Mouse (Mus musculus) heart, embryonic 10.5 days (tissue): Measurements from ENCODE around the gene Ddx51. TPM values are rescaled to one million over a fixed set of nuclear protein-coding genes. Genes with fewer than 3 reads are reported as not detected.

Experiments
- DNase-seq: peaks from one replicate; pipeline ENCODE4 v3.0.0-alpha.2; 2017; ENCODE audit warnings: low spot score
- H3K27ac ChIP-seq: fragments of 300-500 bp; sonication (generic); 2 replicates; pipeline ENCODE4 v1.5.1; 2016; ENCODE audit warnings: mild to moderate bottlenecking
- H3K27me3 ChIP-seq: fragments of 300-500 bp; sonication (generic); 2 replicates; pipeline ENCODE4 v1.6.1; 2016; ENCODE audit warnings: mild to moderate bottlenecking; ENCODE audit not compliant: poor library complexity, insufficient read depth, severe bottlenecking
- H3K36me3 ChIP-seq: fragments of 300-500 bp; sonication (generic); 2 replicates; pipeline ENCODE4 v1.6.1; 2016; ENCODE audit warnings: mild to moderate bottlenecking, moderate library complexity
- H3K4me1 ChIP-seq: fragments of 300-500 bp; sonication (generic); 2 replicates; pipeline ENCODE4 v1.6.1; 2016; ENCODE audit warnings: mild to moderate bottlenecking
- H3K4me3 ChIP-seq: fragments of 300-500 bp; sonication (generic); 2 replicates; pipeline ENCODE4 v1.5.1; 2016; ENCODE audit warnings: mild to moderate bottlenecking, moderate library complexity
- H3K9me3 ChIP-seq: fragments of 300-500 bp; sonication (generic); 2 replicates; pipeline ENCODE4 v1.6.1; 2016; ENCODE audit warnings: mild to moderate bottlenecking, moderate library complexity
- WGBS: fragments of 180-500 bp; shearing (Covaris S2); methylation state at CpG from one replicate; pipeline ENCODE4 v1.1.7; 2016; 5-methylcytosine and 5-hydroxymethylcytosine counted together
- polyA plus RNA-seq: library from polyadenylated mRNA; unstranded; fragments of >200 nt; fragmentation: Nextera tagmentation; extraction: Ambion mirVana; gene quantifications from 2 replicates; pipeline ENCODE4 v1.2.1, GENCODE M21; 2016

The Ddx51 gene
- polyA plus RNA-seq: 21.2 and 33.9 TPM in 2 replicates

DNA sequence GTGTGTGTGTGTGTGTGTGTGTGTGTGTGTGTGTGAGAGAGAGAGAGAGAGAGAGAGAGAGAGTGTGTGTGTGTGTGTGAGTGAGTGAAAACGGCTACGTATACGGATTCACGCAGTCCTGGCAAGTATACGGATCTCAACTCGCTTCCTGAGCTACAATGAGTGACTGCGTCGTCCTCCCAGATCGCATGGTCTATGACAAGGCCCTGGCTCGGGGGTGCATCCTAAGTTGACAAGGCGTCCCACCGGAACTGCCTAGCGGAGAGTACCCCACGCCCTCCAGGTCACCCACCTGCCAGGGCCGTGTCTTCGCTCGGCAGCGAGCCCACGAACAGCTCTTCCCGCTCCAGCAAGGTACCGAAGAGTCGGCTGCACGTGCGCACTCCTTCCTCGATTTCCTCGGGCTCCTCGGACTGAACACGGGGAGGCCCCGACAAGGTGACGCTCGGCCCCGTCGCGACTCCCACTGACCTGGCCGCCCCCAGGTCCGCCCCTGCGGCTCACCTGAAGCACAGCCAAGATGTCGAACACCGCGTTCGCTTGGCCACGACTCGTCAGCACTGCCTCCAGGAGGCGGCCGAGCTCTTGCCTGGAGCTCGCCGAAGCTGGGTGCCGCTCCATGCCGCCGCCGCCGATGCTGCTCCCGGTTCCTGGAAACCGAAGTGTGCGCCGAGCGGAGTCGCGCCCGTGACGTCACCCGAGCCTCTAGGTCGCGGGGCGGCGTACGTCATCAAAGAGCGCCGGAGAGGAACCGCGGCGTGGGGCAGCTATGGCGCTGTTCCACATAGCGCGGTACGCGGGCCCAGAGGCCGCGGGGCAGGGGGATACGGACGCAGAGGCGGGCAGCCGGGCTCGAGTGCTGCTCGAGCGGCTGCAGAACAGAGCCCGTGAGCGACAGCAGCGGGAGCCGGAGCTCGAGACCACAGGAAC, at the start of gene Ddx51, which contains the start of gene Noc4l:
Ddx51 (plus strand) TSS at position 733 of the 930 bp plus-strand sequence.
Noc4l (minus strand) TSS at position 699 of the 930 bp plus-strand sequence.
- Histone ChIP-seq H3K4me1 (peaks cover 20% of the 10 kb centered on the region), H3K9me3 (no peaks in the 10 kb centered on the region), H3K27ac (peak within 1 kb of the TSS; percentile 86), H3K27me3 (no peaks in the 10 kb centered on the region), H3K36me3 (peaks cover 78% of the 10 kb centered on the region), H3K4me3 (peak within 1 kb of the TSS; percentile 84)
- under 1% methylated on average over 91 of the region's 91 CpGs for whole genome bisulfite sequencing
- peak; percentile 96 for DNase-seq

GRCm38 (mm10) chr5:110604311-110604710, 48.9 kb upstream of the Ddx51 start:
- Histone ChIP-seq H3K9me3 (no peaks in the 10 kb centered on the region), H3K4me3 (no peak overlapping the region), H3K27me3 (peaks cover 31% of the 10 kb centered on the region; the same call in 1 of the 2 replicates), H3K27ac (no peak overlapping the region), H3K36me3 (no peaks in the 10 kb centered on the region), H3K4me1 (0 out of 2 replicates have a peak, but pooled peaks cover 2% of the 10 kb centered on the region)
- no peak for DNase-seq
- 82% methylated on average over 2 of the region's 2 CpGs for WGBS

DNA sequence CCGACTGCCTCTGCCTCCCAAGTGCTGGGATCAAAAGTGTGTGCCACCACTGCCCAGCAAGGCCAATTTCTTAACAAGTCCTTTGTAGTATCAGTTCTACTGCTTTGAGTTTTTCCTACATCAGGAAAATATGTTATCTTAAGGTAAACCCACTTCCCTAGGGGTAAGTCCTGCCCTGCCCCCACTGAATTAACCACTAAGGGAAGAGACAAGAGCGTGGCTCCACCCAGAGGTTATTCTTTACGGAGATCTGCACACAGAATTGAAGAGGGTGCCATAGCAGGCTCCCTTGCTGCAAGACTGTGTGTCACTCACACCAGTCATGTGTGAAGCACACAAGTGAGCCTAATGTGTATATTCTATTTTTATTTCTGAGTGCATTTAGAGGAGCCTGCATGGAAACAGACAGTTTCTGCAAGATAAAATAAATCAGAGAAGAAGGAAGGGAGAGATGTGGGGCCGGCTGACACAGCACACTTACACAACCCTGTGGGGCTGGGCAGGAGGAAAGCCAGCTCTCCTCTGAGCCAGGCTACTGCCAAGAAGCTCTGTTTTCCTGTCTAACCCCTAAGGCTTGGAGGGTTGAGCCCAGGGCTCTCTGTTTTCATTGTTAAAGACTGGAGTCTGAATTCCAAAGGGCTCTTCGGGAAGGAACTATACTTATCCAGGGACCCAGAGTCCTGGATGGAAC, 47.6 kb upstream of the Ddx51 start:
- no peak for DNase-seq
- H3K27me3 ChIP-seq: peaks cover 23% of the 10 kb centered on the region; the same call in 1 of the 2 replicates
- no peaks in the 10 kb centered on the region for H3K9me3 ChIP-seq
- no peak overlapping the region for H3K27ac ChIP-seq
- no peaks in the 10 kb centered on the region for H3K36me3 ChIP-seq
- H3K4me3 ChIP-seq: no peak overlapping the region
- WGBS: 58% methylated on average over 5 of the region's 5 CpGs
- H3K4me1 ChIP-seq: 0 out of 2 replicates have a peak, but pooled peaks cover 2% of the 10 kb centered on the region

DNA sequence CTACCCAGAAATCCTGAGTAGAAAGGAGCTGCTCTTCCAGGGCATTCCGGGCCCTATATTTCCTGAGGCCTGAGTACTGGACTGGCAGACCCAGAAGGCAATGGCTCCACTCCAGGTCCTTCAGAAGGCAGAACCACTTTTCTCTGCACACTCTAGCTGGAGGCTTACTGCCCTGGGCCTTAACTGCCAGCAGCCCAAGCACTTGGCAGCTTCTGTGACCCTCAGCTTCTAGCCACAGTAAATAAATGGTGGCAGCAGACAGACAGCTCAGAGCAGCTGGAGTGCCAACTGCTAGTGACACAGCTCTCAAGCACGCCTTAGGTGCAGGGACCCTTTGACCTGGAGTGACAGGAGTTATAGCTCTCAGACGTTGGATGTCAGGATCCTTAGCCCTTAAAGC, 45.5 kb upstream of the Ddx51 start:
- no peak for DNase-seq
- no peak overlapping the region for H3K4me3 ChIP-seq
- no peaks in the 10 kb centered on the region for H3K36me3 ChIP-seq
- no peaks in the 10 kb centered on the region for H3K9me3 ChIP-seq
- WGBS: 74% methylated on average over 3 of the region's 3 CpGs
- H3K4me1 ChIP-seq: 0 out of 2 replicates have a peak, but pooled peaks cover 2% of the 10 kb centered on the region
- no peak overlapping the region for H3K27ac ChIP-seq
- peaks cover 15% of the 10 kb centered on the region; the same call in 1 of the 2 replicates for H3K27me3 ChIP-seq

DNA sequence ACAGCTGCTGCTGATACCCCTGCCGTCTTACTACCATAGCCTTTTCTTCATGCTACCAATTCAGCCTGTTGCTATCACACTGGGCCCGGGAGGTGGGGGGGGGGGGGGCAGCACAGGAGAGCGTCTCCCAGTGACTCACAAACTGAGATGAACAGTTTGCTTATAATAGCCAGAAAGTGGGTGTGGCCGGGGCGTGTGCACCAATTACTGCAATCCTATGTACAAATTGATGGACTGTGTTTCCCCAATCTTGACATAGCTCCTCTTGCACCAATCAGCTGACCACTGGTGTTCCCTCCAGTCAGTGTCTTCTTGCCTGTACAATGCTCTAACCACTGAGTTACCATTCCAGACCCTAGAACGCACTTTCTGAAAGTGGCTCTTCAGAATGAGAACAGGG, 44.9 kb upstream of the Ddx51 start:
- Histone ChIP-seq H3K27ac (no peak overlapping the region), H3K9me3 (no peaks in the 10 kb centered on the region), H3K4me3 (no peak overlapping the region), H3K36me3 (no peaks in the 10 kb centered on the region), H3K4me1 (0 out of 2 replicates have a peak, but pooled peaks cover 2% of the 10 kb centered on the region), H3K27me3 (peaks cover 10% of the 10 kb centered on the region; the same call in 1 of the 2 replicates)
- DNase-seq: no peak
- WGBS: 74% methylated on average over 6 of the region's 6 CpGs

DNA sequence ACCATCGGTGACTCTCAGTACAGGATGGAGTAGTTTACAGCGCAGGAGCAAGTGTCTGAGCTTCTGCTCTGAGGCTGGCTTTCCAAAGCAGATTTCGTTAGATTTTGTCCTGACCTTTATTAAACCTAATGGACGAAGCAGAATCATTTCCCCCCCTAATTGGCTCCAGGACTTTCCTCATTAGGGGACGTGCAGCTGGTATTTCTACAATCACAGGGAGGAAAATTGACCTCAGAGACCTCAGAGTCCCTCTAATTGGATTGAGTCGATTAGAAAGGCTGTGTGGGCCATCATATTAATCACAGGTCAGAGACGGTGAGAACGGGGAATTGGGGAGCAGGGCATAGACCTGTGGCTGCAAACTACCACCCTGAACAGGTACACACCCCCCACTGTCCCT, 44.3 kb upstream of the Ddx51 start:
- no peaks in the 10 kb centered on the region for H3K9me3 ChIP-seq

DNA sequence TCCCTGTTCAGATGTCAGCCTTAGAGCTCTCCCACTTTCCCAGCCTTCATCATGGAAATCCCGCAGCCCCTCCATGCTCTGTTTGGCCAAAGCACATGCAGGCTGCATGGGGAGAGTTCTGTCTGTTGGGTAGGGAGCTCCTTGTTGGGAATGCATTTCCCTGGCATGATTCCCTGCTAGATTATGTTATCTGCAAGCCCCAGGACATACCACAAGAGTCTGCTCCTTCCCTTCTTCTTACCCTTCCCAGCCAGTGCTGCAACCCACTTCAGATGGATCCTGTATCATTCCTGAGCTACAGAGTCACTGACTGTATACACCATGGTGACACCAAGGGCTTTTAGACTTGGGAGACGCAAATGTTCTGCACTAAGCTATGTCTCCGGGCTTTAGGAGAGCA, 43.8 kb upstream of the Ddx51 start:
- Histone ChIP-seq H3K4me3 (no peak overlapping the region), H3K27ac (no peak overlapping the region), H3K9me3 (no peaks in the 10 kb centered on the region), H3K36me3 (no peaks in the 10 kb centered on the region), H3K4me1 (0 out of 2 replicates have a peak, but pooled peaks cover 2% of the 10 kb centered on the region), H3K27me3 (peaks cover 6% of the 10 kb centered on the region; the same call in 1 of the 2 replicates)
- no peak for DNase-seq
- 74% methylated on average over 3 of the region's 3 CpGs for WGBS

More for the DNA sequence above, 44.3 kb upstream of the Ddx51 start:
- H3K4me1 ChIP-seq: 0 out of 2 replicates have a peak, but pooled peaks cover 2% of the 10 kb centered on the region
- DNase-seq: no peak
- no peak overlapping the region for H3K4me3 ChIP-seq
- H3K27me3 ChIP-seq: peaks cover 6% of the 10 kb centered on the region; the same call in 1 of the 2 replicates
- WGBS: 71% methylated on average over 8 of the region's 8 CpGs
- H3K27ac ChIP-seq: no peak overlapping the region
- H3K36me3 ChIP-seq: no peaks in the 10 kb centered on the region

DNA sequence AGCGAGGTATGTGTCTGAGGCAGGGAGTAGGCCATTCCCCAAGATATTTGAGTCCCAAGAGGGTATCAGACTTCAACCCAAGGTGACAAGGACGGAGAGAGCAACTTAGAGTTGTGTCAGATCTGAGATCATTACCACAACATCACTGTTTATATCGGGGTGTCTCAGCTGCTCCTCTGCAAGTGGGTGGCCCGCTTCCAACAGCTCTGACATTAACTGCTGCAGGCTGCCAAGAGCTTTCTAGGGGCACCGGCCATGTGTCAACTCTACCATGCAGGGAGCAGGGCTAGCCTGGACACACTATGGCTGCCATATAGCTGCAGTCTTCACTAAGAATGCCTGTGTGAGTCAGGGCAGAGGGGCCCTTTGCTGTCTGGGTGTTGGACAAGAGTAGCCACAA, 43.4 kb upstream of the Ddx51 start:
- no peak for DNase-seq
- no peaks in the 10 kb centered on the region for H3K36me3 ChIP-seq
- H3K4me3 ChIP-seq: no peak overlapping the region
- H3K9me3 ChIP-seq: no peaks in the 10 kb centered on the region
- 76% methylated on average over 5 of the region's 5 CpGs for WGBS
- 0 out of 2 replicates have a peak, but pooled peaks cover 2% of the 10 kb centered on the region for H3K4me1 ChIP-seq
- peaks cover 6% of the 10 kb centered on the region; the same call in 1 of the 2 replicates for H3K27me3 ChIP-seq
- no peak overlapping the region for H3K27ac ChIP-seq

DNA sequence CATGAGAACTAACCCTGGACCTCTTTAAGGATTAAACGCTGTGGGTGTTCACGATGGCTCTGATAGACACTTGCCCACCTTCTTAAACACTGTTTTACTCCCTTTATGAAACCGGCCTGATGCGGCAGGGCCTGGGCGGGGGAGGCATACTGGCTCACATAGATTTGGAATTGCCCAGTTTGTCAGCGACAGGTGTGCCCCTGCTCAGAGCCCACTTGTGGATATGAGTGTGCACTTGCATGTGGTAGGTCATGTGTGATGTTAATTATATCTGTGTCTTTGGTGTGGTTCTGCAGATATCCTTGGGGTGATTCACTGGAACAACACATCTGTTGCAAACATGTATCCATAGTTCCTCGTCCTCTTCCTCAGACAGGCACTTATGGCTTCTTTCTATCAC, 42.8 kb upstream of the Ddx51 start:
- Histone ChIP-seq H3K27me3 (peaks cover 6% of the 10 kb centered on the region; the same call in 1 of the 2 replicates), H3K36me3 (no peaks in the 10 kb centered on the region), H3K4me1 (0 out of 2 replicates have a peak, but pooled peaks cover 2% of the 10 kb centered on the region), H3K9me3 (no peaks in the 10 kb centered on the region), H3K27ac (no peak overlapping the region), H3K4me3 (no peak overlapping the region)
- WGBS: 85% methylated on average over 7 of the region's 7 CpGs
- no peak for DNase-seq

DNA sequence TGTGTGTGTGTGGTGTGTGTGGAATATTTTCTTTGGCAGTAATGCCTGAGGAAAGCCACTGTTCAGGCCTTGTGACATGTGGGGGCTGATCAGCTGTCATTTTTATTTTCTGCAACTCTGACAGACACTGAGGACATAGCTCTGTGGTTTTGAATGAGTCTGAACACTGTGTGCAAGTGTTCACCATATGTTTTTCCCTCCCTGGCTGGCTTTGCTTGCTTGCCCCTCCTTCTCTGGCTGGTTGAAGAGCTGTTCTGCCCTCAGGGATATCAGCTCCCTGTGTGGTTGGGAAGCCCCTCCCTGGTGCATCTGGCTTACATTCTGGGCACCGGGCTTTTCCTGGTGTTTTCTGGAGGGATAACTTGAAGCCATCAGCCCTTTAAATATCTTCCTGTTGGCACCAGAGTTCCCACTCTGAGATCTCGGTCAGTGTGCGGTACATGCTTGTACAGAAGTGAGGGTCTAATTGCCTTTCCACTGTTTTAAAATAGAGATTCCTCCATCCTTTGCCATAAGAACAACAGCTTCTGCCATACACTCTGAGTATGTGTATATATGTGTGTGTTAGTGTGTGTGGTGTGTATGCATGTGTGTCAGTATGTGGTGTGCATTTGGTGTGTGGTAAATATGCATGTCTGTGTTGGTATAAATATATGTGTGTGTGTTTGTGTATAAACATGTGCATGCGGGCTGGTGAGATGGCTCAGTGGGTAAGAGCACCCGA, 41.7 kb upstream of the Ddx51 start:
- Histone ChIP-seq H3K27me3 (peaks cover 6% of the 10 kb centered on the region; the same call in 1 of the 2 replicates), H3K4me1 (no peaks in the 10 kb centered on the region), H3K27ac (no peak overlapping the region), H3K9me3 (no peaks in the 10 kb centered on the region), H3K36me3 (no peaks in the 10 kb centered on the region), H3K4me3 (no peak overlapping the region)
- 75% methylated on average over 5 of the region's 5 CpGs for WGBS
- DNase-seq: no peak

DNA sequence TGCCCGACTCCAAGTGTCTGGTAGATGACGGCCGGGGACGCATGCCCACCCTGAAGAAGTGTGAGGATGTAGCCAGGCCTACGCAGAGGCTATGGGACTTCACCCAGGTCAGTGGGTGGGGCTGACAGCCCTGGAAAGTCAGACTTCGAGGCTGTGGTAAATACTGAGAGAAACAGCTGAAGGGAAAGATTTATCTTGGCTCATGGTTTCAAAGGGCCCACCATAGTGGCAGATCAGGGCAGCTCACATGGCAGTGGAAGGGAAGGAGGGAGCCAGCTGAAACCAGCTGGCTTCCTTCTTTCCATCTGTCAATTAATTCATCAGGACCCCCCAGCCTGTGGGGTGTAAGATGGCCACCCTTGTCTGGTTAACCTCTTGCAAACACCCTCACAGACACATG, 34.0 kb upstream of the Ddx51 start:
- Histone ChIP-seq H3K9me3 (no peaks in the 10 kb centered on the region), H3K4me3 (no peak overlapping the region), H3K36me3 (no peaks in the 10 kb centered on the region), H3K27me3 (no peaks in the 10 kb centered on the region), H3K27ac (no peak overlapping the region), H3K4me1 (no peaks in the 10 kb centered on the region)
- whole genome bisulfite sequencing: 87% methylated on average over 6 of the region's 6 CpGs
- DNase-seq: no peak

DNA sequence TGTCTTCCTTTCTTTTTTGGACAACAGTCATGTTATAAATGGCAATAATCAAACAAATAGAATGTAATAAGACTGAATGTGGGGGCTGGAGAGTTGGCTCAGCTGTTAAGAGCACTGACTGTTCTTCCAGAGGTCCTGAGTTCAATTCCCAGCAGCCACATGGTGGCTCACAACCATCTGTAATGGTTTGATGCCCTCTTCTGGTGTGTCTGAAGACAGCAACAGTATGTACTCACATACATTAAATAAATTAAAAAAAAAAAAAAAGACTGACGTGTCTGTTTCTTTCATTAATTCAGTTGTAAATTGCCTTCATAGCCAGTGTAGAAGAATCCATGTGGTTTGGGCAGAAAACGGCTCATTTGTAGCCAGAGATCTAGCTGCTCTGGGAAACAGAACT, 28.9 kb upstream of the Ddx51 start:
- DNase-seq: no peak
- H3K27ac ChIP-seq: no peak overlapping the region
- H3K4me1 ChIP-seq: peaks cover 5% of the 10 kb centered on the region; the same call in 1 of the 2 replicates
- peaks cover 26% of the 10 kb centered on the region; the same call in 1 of the 2 replicates for H3K27me3 ChIP-seq
- 81% methylated on average over 2 of the region's 2 CpGs for WGBS
- no peak overlapping the region for H3K4me3 ChIP-seq
- no peaks in the 10 kb centered on the region for H3K9me3 ChIP-seq
- no peaks in the 10 kb centered on the region for H3K36me3 ChIP-seq
